9 mouse cellular contexts compared by ENCODE assay signal in the genomic region with DNA sequence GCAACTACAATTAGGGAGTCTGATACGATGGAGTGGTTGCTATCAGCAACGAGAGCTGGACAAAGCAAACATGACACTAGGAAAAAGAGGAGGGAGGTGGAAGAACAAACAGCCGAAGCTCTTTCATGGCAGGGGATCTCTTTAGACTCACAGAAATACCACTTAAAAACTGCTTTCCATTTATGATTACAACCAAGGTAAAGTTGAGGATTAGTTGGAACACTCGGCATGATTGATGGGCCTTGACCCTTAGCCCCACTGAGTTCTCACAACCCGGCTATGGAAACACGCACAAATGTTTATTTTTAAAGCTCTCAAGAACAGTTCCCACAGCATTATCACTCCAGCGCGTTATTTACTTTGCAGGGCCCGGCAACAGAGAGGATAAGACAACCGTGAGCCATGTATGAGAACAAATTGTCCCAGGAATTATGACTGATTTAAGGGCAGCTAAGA.
DNase-seq lines count a peak whose midpoint lies in the region; ATAC-seq and TF ChIP-seq lines count a peak whose summit lies in the region.
"Had no signal": no experiment of that assay in that cellular context is flagged by ENCODE, and none has a peak within 500 bp of the region (broad histone marks: within the 10 kb centered on the region; RNA-seq: fewer than 3 reads in every experiment).

No protein-coding gene starts in this region.

- no peak overlapping the region for H3K9ac ChIP-seq in midbrain, embryonic 16.5 days (ENCODE audit: low read depth, low read length)
- H3K9ac ChIP-seq in liver, postnatal 0 days (replicated peaks) = no peak overlapping the region
- no peak overlapping the region for H3K9ac ChIP-seq in stomach, embryonic 15.5 days
- H3K9ac ChIP-seq: neural tube, embryonic 13.5 days had no signal

- intact Hi-C loops in gastrocnemius, postnatal 36 days (cut with DNase I) = no loop called here

- peaks cover 17% of the 10 kb centered on the region for H3K27me3 ChIP-seq in midbrain, embryonic 10.5 days (ENCODE audit: low read depth, poor library complexity, severe bottlenecking)
- H3K27me3 ChIP-seq in midbrain, embryonic 16.5 days (ENCODE audit: control insufficient read depth, insufficient read depth, low read depth, low read length) = no peaks in the 10 kb centered on the region
- H3K27me3 ChIP-seq in liver, postnatal 0 days (ENCODE audit: insufficient read depth, low read length) = no peaks in the 10 kb centered on the region
- H3K27me3 ChIP-seq in stomach, embryonic 15.5 days (replicated peaks) = no peaks in the 10 kb centered on the region
- H3K27me3 ChIP-seq: neural tube, embryonic 13.5 days had no signal

- peaks cover 14% of the 10 kb centered on the region for H3K4me1 ChIP-seq in midbrain, embryonic 10.5 days
- peaks cover 2% of the 10 kb centered on the region for H3K4me1 ChIP-seq in midbrain, embryonic 16.5 days (ENCODE audit: control insufficient read depth, insufficient read depth, low read length)
- no peaks in the 10 kb centered on the region for H3K4me1 ChIP-seq in liver, postnatal 0 days (ENCODE audit: insufficient read depth)
- no peaks in the 10 kb centered on the region for H3K4me1 ChIP-seq in stomach, embryonic 15.5 days
- H3K4me1 ChIP-seq: neural tube, embryonic 13.5 days had no signal

- no peaks in the 10 kb centered on the region for H3K9me3 ChIP-seq in midbrain, embryonic 10.5 days (replicated peaks)
- H3K9me3 ChIP-seq in midbrain, embryonic 16.5 days (replicated peaks; ENCODE audit: control insufficient read depth, low read length, poor library complexity, severe bottlenecking) = no peaks in the 10 kb centered on the region
- no peaks in the 10 kb centered on the region for H3K9me3 ChIP-seq in liver, postnatal 0 days (ENCODE audit: low read length)
- H3K9me3 ChIP-seq in stomach, embryonic 15.5 days = no peaks in the 10 kb centered on the region
- H3K9me3 ChIP-seq: G1E; neural tube, embryonic 13.5 days had no signal

- H3K4me3 ChIP-seq in midbrain, embryonic 10.5 days = no peak overlapping the region
- no peak overlapping the region for H3K4me3 ChIP-seq in midbrain, embryonic 16.5 days (ENCODE audit: low read depth, low read length)
- H3K4me3 ChIP-seq in liver, postnatal 0 days (ENCODE audit: low read depth, low read length) = no peak overlapping the region
- no peak overlapping the region for H3K4me3 ChIP-seq in stomach, embryonic 15.5 days (replicated peaks)
- H3K4me3 ChIP-seq: neural tube, embryonic 13.5 days had no signal

- TF ChIP-seq EP300 in liver, postnatal 0 days (IDR thresholded peaks at IDR 0.05; ENCODE audit: low read depth) = 0 out of 2 replicates have a peak, but pooled peaks have one; percentile 21

- DNase-seq in midbrain, embryonic 10.5 days (ENCODE audit: low spot score) = peak; percentile 26
- DNase-seq in heart, adult 9 months (ENCODE audit: low spot score in 2 of 2) = peak; percentile 68 to 76
- DNase-seq in liver, postnatal 0 days = peak; percentile 14
- no peak for DNase-seq in gastrocnemius, postnatal 36 days
- no peak for DNase-seq in adrenal gland, postnatal 14 days

- H3K36me3 ChIP-seq in midbrain, embryonic 10.5 days = no peaks in the 10 kb centered on the region
- no peaks in the 10 kb centered on the region for H3K36me3 ChIP-seq in midbrain, embryonic 16.5 days (ENCODE audit: control insufficient read depth, insufficient read depth, low read length)
- no peaks in the 10 kb centered on the region for H3K36me3 ChIP-seq in liver, postnatal 0 days (replicated peaks; ENCODE audit: insufficient read depth, low read length)
- H3K36me3 ChIP-seq in stomach, embryonic 15.5 days = no peaks in the 10 kb centered on the region
- H3K36me3 ChIP-seq: G1E; neural tube, embryonic 13.5 days had no signal

- peak overlapping the region; percentile 18; the same call in 1 of the 2 replicates for H3K27ac ChIP-seq in midbrain, embryonic 10.5 days (replicated peaks)
- H3K27ac ChIP-seq in midbrain, embryonic 16.5 days (ENCODE audit: low read length) = no peak overlapping the region
- H3K27ac ChIP-seq in liver, postnatal 0 days (ENCODE audit: low read depth) = 0 out of 2 replicates have a peak overlapping the region, but pooled peaks have one; percentile 3
- no peak overlapping the region; the same call in 1 of the 2 replicates for H3K27ac ChIP-seq in stomach, embryonic 15.5 days
- H3K27ac ChIP-seq: neural tube, embryonic 13.5 days had no signal

- 44% methylated on average over 10 of the region's 10 CpGs for WGBS in midbrain, embryonic 10.5 days
- WGBS in midbrain, embryonic 16.5 days = 27% methylated on average over 10 of the region's 10 CpGs
- 38% methylated on average over 10 of the region's 10 CpGs for WGBS in liver, postnatal 0 days (ENCODE audit: insufficient replicate concordance)
- WGBS in stomach, embryonic 15.5 days = 17% methylated on average over 10 of the region's 10 CpGs

- ATAC-seq in midbrain, embryonic 16.5 days = no peak
- peak; percentile 33; the same call in 1 of the 2 replicates for ATAC-seq in liver, postnatal 0 days
- peak; percentile 92 for ATAC-seq in stomach, embryonic 15.5 days (ENCODE audit: insufficient read depth, low FRiP score, low read depth)

- no peak overlapping the region for H3K4me2 ChIP-seq in midbrain, embryonic 16.5 days (ENCODE audit: low read length)
- H3K4me2 ChIP-seq in liver, postnatal 0 days (ENCODE audit: low read depth, low read length) = no peak overlapping the region
- H3K4me2 ChIP-seq in stomach, embryonic 15.5 days = peak overlapping the region; percentile 4; the same call in 1 of the 2 replicates
- H3K4me2 ChIP-seq: neural tube, embryonic 13.5 days had no signal

- no peak for TF ChIP-seq CTCF in liver, postnatal 0 days (IDR thresholded peaks at IDR 0.05; ENCODE audit: low read depth)

Comparison
In these comparisons a context has a peak if more than half of its experiments do, and no peak if none do; other contexts are left out.
1. H3K27ac ChIP-seq: peak in midbrain, embryonic 10.5 days (single experiment) and liver, postnatal 0 days (single experiment); none in midbrain, embryonic 16.5 days (single experiment) and stomach, embryonic 15.5 days (single experiment).
2. DNase-seq: peak in midbrain, embryonic 10.5 days (single experiment), heart, adult 9 months (2 of 2) and liver, postnatal 0 days (single experiment); none in gastrocnemius, postnatal 36 days (0 of 2) and adrenal gland, postnatal 14 days (single experiment).